Mouse (Mus musculus): Measurements from ENCODE around the gene Gm20906.
"Not testable (repeated sequence)": the region's sequence is repeated elsewhere in the genome, so short reads cannot be mapped to it uniquely, and the experiment has no call there.

Gm20906 gene

DNA sequence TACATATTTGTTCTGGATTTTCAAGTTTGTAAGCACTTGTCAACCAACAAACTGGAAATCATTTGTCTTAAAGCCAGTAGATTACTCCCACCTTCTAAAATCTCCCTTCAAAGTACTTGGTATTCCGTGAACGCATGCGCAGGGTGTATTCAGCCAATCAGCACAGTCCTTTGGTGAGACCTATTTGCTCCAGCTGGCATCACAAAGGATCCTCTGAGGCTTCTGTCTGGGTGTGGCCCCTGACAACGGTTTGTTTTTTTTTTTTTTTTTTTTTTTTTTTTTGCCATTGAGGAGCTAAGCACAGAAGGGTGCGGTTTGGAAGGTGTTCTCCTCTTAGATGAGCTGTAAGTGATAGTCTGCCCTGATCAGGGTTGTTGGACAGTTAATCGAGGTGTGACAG is at the start of gene Gm20906:
Gene Gm20906, plus strand, starts transcription at position 301 of the 400 bp plus-strand sequence.
- DNase-seq (ENCODE audit: low spot score), result not testable (repeated sequence)
